Mouse (Mus musculus) MEL (cell line): ENCODE data around the gene Miga1. TPM values are rescaled to one million over a fixed set of nuclear protein-coding genes. Genes with fewer than 3 reads are reported as not detected.

Experiments
- DNase-seq: peaks from one replicate; pipeline ENCODE4 v3.0.0; 2011; ENCODE audit warnings: low read depth, low spot score
- H3K27ac ChIP-seq: 2 replicates; pipeline ENCODE4 v1.5.1; 2012; ENCODE audit warnings: low read depth, mild to moderate bottlenecking, control low read depth, low read length, moderate library complexity; ENCODE audit not compliant: control insufficient read depth
- H3K27me3 ChIP-seq, 2 experiments: fragments of 150-350 bp in 1 of 2; sonication (generic) in 1 of 2; 2 replicates each; pipeline ENCODE4 v1.6.1; 2012; ENCODE audit warnings: low read length in 2 of 2, mild to moderate bottlenecking in 2 of 2, improper control_type of control experiment in 1 of 2, moderate library complexity in 1 of 2; ENCODE audit not compliant: insufficient read depth in 2 of 2, control insufficient read depth in 1 of 2
- H3K36me3 ChIP-seq, 2 experiments: 2 replicates each; pipeline ENCODE4 v1.6.1; 2012 to 2014; ENCODE audit warnings: low read length in 2 of 2, improper control_type of control experiment in 1 of 2, inconsistent platforms in 1 of 2, mild to moderate bottlenecking in 1 of 2; ENCODE audit not compliant: insufficient read depth in 2 of 2, control insufficient read depth in 1 of 2
- H3K4me1 ChIP-seq, 2 experiments: fragments of 150-350 bp in 1 of 2; sonication (generic) in 1 of 2; 2 replicates each; pipeline ENCODE4 v1.6.1; 2012; ENCODE audit warnings: low read length in 2 of 2, improper control_type of control experiment in 1 of 2, mild to moderate bottlenecking in 1 of 2; ENCODE audit not compliant: insufficient read depth in 2 of 2, control insufficient read depth in 1 of 2
- H3K4me3 ChIP-seq, 2 experiments: fragments of 150-350 bp in 1 of 2; sonication (generic) in 1 of 2; 2 replicates each; pipeline ENCODE4 v1.5.1; 2012; ENCODE audit warnings: low read depth in 2 of 2, low read length in 2 of 2, mild to moderate bottlenecking in 2 of 2, moderate library complexity in 2 of 2, control low read depth in 1 of 2, improper control_type of control experiment in 1 of 2; ENCODE audit not compliant: control insufficient read depth in 1 of 2, insufficient read depth in 1 of 2
- H3K79me2 ChIP-seq: 2 replicates; pipeline ENCODE4 v1.6.1; 2012; ENCODE audit warnings: mild to moderate bottlenecking, low read length, moderate library complexity; ENCODE audit not compliant: control insufficient read depth, poor library complexity, insufficient read depth
- H3K9ac ChIP-seq: 2 replicates; pipeline ENCODE4 v1.6.1; 2012; ENCODE audit warnings: low read depth, mild to moderate bottlenecking, control low read depth, low read length, moderate library complexity; ENCODE audit not compliant: control insufficient read depth, poor library complexity, severe bottlenecking
- H3K9me3 ChIP-seq: fragments of 150-350 bp; sonication (generic); replicated peaks from 2 replicates; pipeline ENCODE4 v1.6.1; 2012; ENCODE audit warnings: mild to moderate bottlenecking, low read length, improper control_type of control experiment, moderate library complexity; ENCODE audit not compliant: insufficient read depth
- CHD2 ChIP-seq: IDR thresholded peaks from 2 replicates; pipeline ENCODE4 v1.6.1; 2011; ENCODE audit warnings: low read length, improper control_type of control experiment
- ELF1 ChIP-seq: IDR thresholded peaks from 2 replicates; pipeline ENCODE4 v1.6.1; 2014; ENCODE audit warnings: low read depth, mild to moderate bottlenecking, inconsistent platforms, low read length, improper control_type of control experiment, moderate library complexity
- EP300 ChIP-seq, 2 experiments: IDR thresholded peaks; 2 replicates each; pipeline ENCODE4 v1.6.1; 2011; ENCODE audit warnings: improper control_type of control experiment in 2 of 2, low read length in 2 of 2, low read depth in 1 of 2, mild to moderate bottlenecking in 1 of 2
- ETS1 ChIP-seq: IDR thresholded peaks from 2 replicates; pipeline ENCODE4 v1.6.1; 2012; ENCODE audit warnings: low read depth, mild to moderate bottlenecking, inconsistent platforms, low read length, improper control_type of control experiment, moderate library complexity
- GATA1 ChIP-seq: IDR thresholded peaks from 2 replicates; pipeline ENCODE4 v1.6.1; 2011; ENCODE audit warnings: low read depth, low read length, improper control_type of control experiment
- HCFC1 ChIP-seq: IDR thresholded peaks from 2 replicates; pipeline ENCODE4 v1.6.1; 2012; ENCODE audit warnings: low read depth, mild to moderate bottlenecking, inconsistent platforms, low read length, improper control_type of control experiment, moderate library complexity
- JUND ChIP-seq: IDR thresholded peaks from 2 replicates; pipeline ENCODE4 v1.6.1; 2011; ENCODE audit warnings: low read depth, mild to moderate bottlenecking, improper control_type of control experiment, low read length
- KAT2A ChIP-seq: conservative IDR thresholded peaks from 2 replicates; pipeline ENCODE4 v1.6.1; 2012; ENCODE audit warnings: low read depth, low read length, improper control_type of control experiment, inconsistent platforms
- MAFK ChIP-seq: IDR thresholded peaks from 2 replicates; pipeline ENCODE4 v1.6.1; 2011; ENCODE audit warnings: low read depth, mild to moderate bottlenecking, low read length, improper control_type of control experiment, borderline replicate concordance
- MAX ChIP-seq: IDR thresholded peaks from 2 replicates; pipeline ENCODE4 v1.6.1; 2011; ENCODE audit warnings: low read length, improper control_type of control experiment
- MEF2A ChIP-seq: IDR thresholded peaks from 2 replicates; pipeline ENCODE4 v1.6.1; 2014; ENCODE audit warnings: low read depth, mild to moderate bottlenecking, inconsistent platforms, low read length, improper control_type of control experiment; ENCODE audit not compliant: poor library complexity, insufficient replicate concordance, severe bottlenecking; ENCODE audit errors: extremely low read depth
- MYB ChIP-seq: IDR thresholded peaks from 2 replicates; pipeline ENCODE4 v1.6.1; 2011; ENCODE audit warnings: mild to moderate bottlenecking, low read depth, low read length, improper control_type of control experiment
- MYC ChIP-seq: IDR thresholded peaks from 2 replicates; pipeline ENCODE4 v1.6.1; 2011; ENCODE audit warnings: low read depth, mild to moderate bottlenecking, low read length, improper control_type of control experiment, moderate library complexity
- NELFE ChIP-seq: IDR thresholded peaks from 2 replicates; pipeline ENCODE4 v1.6.1; 2011; ENCODE audit warnings: low read depth, low read length, improper control_type of control experiment
- NRF1 ChIP-seq: IDR thresholded peaks from 2 replicates; pipeline ENCODE4 v1.6.1; 2014; ENCODE audit warnings: low read depth, mild to moderate bottlenecking, inconsistent platforms, low read length, improper control_type of control experiment, moderate library complexity; ENCODE audit not compliant: poor library complexity, insufficient read depth, severe bottlenecking
- POLR2AphosphoS2 ChIP-seq: IDR thresholded peaks from 2 replicates; pipeline ENCODE4 v1.6.1; 2011; ENCODE audit warnings: low read length, improper control_type of control experiment
- POLR2AphosphoS5 ChIP-seq: IDR thresholded peaks from 2 replicates; pipeline ENCODE4 v1.6.1; 2012; ENCODE audit warnings: low read depth, borderline replicate concordance, mild to moderate bottlenecking, inconsistent platforms, low read length, moderate library complexity, mixed read lengths
- RAD21 ChIP-seq: IDR thresholded peaks from 2 replicates; pipeline ENCODE4 v1.6.1; 2011; ENCODE audit warnings: mild to moderate bottlenecking, low read depth, low read length, improper control_type of control experiment
- RCOR1 ChIP-seq: IDR thresholded peaks from 2 replicates; pipeline ENCODE4 v1.6.1; 2012; ENCODE audit warnings: low read depth, mild to moderate bottlenecking, inconsistent platforms, low read length, improper control_type of control experiment
- SIN3A ChIP-seq: IDR thresholded peaks from 2 replicates; pipeline ENCODE4 v1.6.1; 2012; ENCODE audit warnings: low read length, improper control_type of control experiment, inconsistent platforms
- SMC3 ChIP-seq: IDR thresholded peaks from 2 replicates; pipeline ENCODE4 v1.6.1; 2011; ENCODE audit warnings: low read depth, low read length, improper control_type of control experiment
- TAL1 ChIP-seq: IDR thresholded peaks from 2 replicates; pipeline ENCODE4 v1.6.1; 2012; ENCODE audit warnings: mild to moderate bottlenecking, inconsistent platforms, low read length, moderate library complexity, mixed read lengths
- TBP ChIP-seq: IDR thresholded peaks from 2 replicates; pipeline ENCODE4 v1.8.0; 2011; ENCODE audit warnings: low read depth, low read length, improper control_type of control experiment
- TCF12 ChIP-seq: IDR thresholded peaks from 2 replicates; pipeline ENCODE4 v1.6.1; 2014; ENCODE audit warnings: low read depth, mild to moderate bottlenecking, inconsistent platforms, low read length, improper control_type of control experiment, moderate library complexity
- USF1 ChIP-seq: IDR thresholded peaks from 2 replicates; pipeline ENCODE4 v1.6.1; 2014; ENCODE audit warnings: low read depth, mild to moderate bottlenecking, inconsistent platforms, low read length, improper control_type of control experiment, moderate library complexity
- USF2 ChIP-seq, 2 experiments: IDR thresholded peaks; 2 replicates each; pipeline ENCODE4 v1.6.1; 2011 to 2012; ENCODE audit warnings: improper control_type of control experiment in 2 of 2, low read length in 2 of 2, borderline replicate concordance in 1 of 2, inconsistent platforms in 1 of 2, low read depth in 1 of 2, mild to moderate bottlenecking in 1 of 2; ENCODE audit not compliant: insufficient read depth in 1 of 2
- ZC3H11A ChIP-seq: IDR thresholded peaks from 2 replicates; pipeline ENCODE4 v1.6.1; 2012; ENCODE audit warnings: low read depth, mild to moderate bottlenecking, inconsistent platforms, low read length, improper control_type of control experiment
- ZMIZ1 ChIP-seq: IDR thresholded peaks from 2 replicates; pipeline ENCODE4 v1.6.1; 2012; ENCODE audit warnings: low read depth, mild to moderate bottlenecking, inconsistent platforms, low read length, improper control_type of control experiment, moderate library complexity
- ZNF384 ChIP-seq: IDR thresholded peaks from 2 replicates; pipeline ENCODE4 v1.6.1; 2012; ENCODE audit warnings: low read depth, mild to moderate bottlenecking, inconsistent platforms, low read length, improper control_type of control experiment
- polyA plus RNA-seq, 2 experiments: library from polyadenylated mRNA; stranded (reverse) in 1 of 2; unstranded in 1 of 2; fragments of >175 nt in 1 of 2; fragments of >200 nt in 1 of 2; gene quantifications; 2 replicates each; pipeline versions ENCODE4 v1.2.1 to v1.2.4; 2012; ENCODE audit warnings: low replicate concordance in 2 of 2, low read depth in 1 of 2; ENCODE audit not compliant: insufficient read length in 2 of 2, insufficient read depth in 1 of 2, missing spikeins in 1 of 2
- total RNA-seq: library from RNA; depleted of rRNA; stranded (reverse); fragments of 300-350 nt; gene quantifications from 2 replicates; pipeline ENCODE4 v1.2.3, GENCODE M21; 2012

Miga1 gene
- total and polyA plus RNA-seq, 3 experiments, result 14.2 to 16.2 TPM; not detected in 1

- H3K79me2 ChIP-seq, result no peaks in the 10 kb centered on the region
- no peak for DNase-seq
- H3K4me1 ChIP-seq, result 0 out of 4 replicates have a peak, but pooled peaks cover 0 to 2% of the 10 kb centered on the region in 2 experiments
- H3K27me3 ChIP-seq, result no peaks in the 10 kb centered on the region
- H3K9ac ChIP-seq, result no peak overlapping the region
- H3K9me3 ChIP-seq, result no peaks in the 10 kb centered on the region
- H3K4me3 ChIP-seq, result no peak overlapping the region
- H3K27ac ChIP-seq, result no peak overlapping the region
- H3K36me3 ChIP-seq, result peaks cover 0 to 4% of the 10 kb centered on the region in 2 experiments; a peak in 1 of 4 replicates
- TF ChIP-seq GATA1 (no peak), MYB (no peak), TCF12 (no peak), SMC3 (no peak), CHD2 (no peak), ETS1 (no peak), EP300 (IDR thresholded peaks at IDR 0.05; ENCODE audit: low read depth in 1 of 2, low read length in 2 of 2) (no peak), SIN3A (no peak)
These were observed 92.5 kb downstream of the Miga1 start for GRCm38 (mm10) chr3:152247708-152248107.

GRCm38 (mm10) chr3:152245273-152245910 is 94.8 kb downstream of the Miga1 start:
- no peak overlapping the region for H3K9ac ChIP-seq
- H3K27ac ChIP-seq, result no peak overlapping the region
- H3K9me3 ChIP-seq, result no peaks in the 10 kb centered on the region
- 0 out of 4 replicates have a peak, but pooled peaks cover 0 to 2% of the 10 kb centered on the region in 2 experiments for H3K4me1 ChIP-seq
- H3K79me2 ChIP-seq, result no peaks in the 10 kb centered on the region
- peaks cover 0 to 4% of the 10 kb centered on the region in 2 experiments; a peak in 1 of 4 replicates for H3K36me3 ChIP-seq
- peak; percentile 82 for DNase-seq
- no peaks in the 10 kb centered on the region for H3K27me3 ChIP-seq
- H3K4me3 ChIP-seq, result no peak overlapping the region
- TF ChIP-seq RCOR1 (peak; percentile 93), HCFC1 (no peak), EP300 (IDR thresholded peaks at IDR 0.05; ENCODE audit: low read depth in 1 of 2, low read length in 2 of 2) (peak; percentile 18 to 53; a peak in 1 of 4 replicates), ZC3H11A (no peak; the same call in 1 of the 2 replicates), POLR2AphosphoS2 (peak; percentile 62), SMC3 (peak; percentile 31), KAT2A (no peak), MYC (peak; percentile 66; the same call in 1 of the 2 replicates), JUND (no peak), TBP (peak; percentile 95), GATA1 (no peak), POLR2AphosphoS5 (no peak), RAD21 (peak; percentile 18), NELFE (0 out of 2 replicates have a peak, but pooled peaks have one; percentile 21), ZMIZ1 (no peak), ZNF384 (no peak), USF1 (no peak), USF2 (IDR thresholded peaks at IDR 0.05; ENCODE audit: borderline replicate concordance in 1 of 2, insufficient read depth in 1 of 2, low read depth in 1 of 2, low read length in 2 of 2) (no peak), MEF2A (no peak), MAX (no peak), TAL1 (no peak), MYB (peak; percentile 50; the same call in 1 of the 2 replicates), TCF12 (peak; percentile 31; the same call in 1 of the 2 replicates), NRF1 (no peak), MAFK (peak; percentile 48; the same call in 1 of the 2 replicates), SIN3A (no peak; the same call in 1 of the 2 replicates), ELF1 (no peak)
